Mouse (Mus musculus): ENCODE data around the gene Myo9b.

- TF ChIP-seq GATA1 (IDR thresholded peaks at IDR 0.05; ENCODE audit: borderline replicate concordance, low read length), result no peak
- no peak for TF ChIP-seq FLI1 (IDR thresholded peaks at IDR 0.05; ENCODE audit: low read length)
These were observed 135.7 kb downstream of the Myo9b start for GRCm38 (mm10) chr8:71408231-71408630.

All from megakaryocyte, embryonic 14.5 days (primary cell).